Mouse (Mus musculus): ENCODE measurements around the gene Selenon. TPM values are rescaled to one million over a fixed set of nuclear protein-coding genes. Genes with fewer than 3 reads are reported as not detected.

Gene Selenon
- total and polyA plus RNA-seq, 3 experiments = 0.27 to 1.0 (median 0.64) TPM

DNA sequence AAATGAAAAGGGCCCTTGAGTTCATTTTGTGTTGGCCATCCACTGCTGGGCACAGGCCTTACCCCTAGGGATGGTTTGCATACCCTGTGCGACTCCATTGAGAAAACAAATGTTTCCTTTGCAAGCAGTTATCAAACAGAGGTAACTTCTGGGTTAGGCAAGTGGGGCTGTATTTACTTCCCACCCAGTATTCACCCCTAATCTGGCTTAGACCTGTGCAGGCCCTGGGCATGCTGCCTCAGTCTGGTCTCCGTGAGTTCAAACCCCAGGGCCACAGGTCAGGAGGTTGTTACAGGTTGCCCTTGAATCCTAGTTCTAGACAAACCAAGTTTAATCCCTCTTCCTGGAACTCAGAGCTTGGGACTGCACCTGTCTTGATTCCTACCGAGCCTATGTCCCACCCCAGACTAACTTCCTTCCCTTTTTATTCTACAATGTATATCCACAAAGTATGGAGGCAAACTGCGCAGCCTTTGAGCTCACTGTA, 46.6 kb downstream of the Selenon start:
- Histone ChIP-seq H3K27me3 (replicated peaks) (no peaks in the 10 kb centered on the region), H3K4me1 (ENCODE audit: control insufficient read depth in 1 of 2, insufficient read depth in 2 of 2) (no peaks in the 10 kb centered on the region), H3K4me2 (ENCODE audit: insufficient read depth, low read depth, poor library complexity, severe bottlenecking) (no peak overlapping the region), H3K27ac (ENCODE audit: insufficient read depth, low read depth) (no peak overlapping the region), H3K9me3 (replicated peaks; ENCODE audit: low read length) (no peaks in the 10 kb centered on the region), H3K9ac (ENCODE audit: insufficient read depth, low read depth) (no peak overlapping the region), H3K4me3 (replicated peaks in 1 of 3; ENCODE audit: low read depth in 2 of 3, low read length in 2 of 3, poor library complexity in 1 of 3) (no peak overlapping the region), H3K79me2 (replicated peaks; ENCODE audit: control insufficient read depth, extremely low read depth, insufficient read depth, poor library complexity, severe bottlenecking) (no peaks in the 10 kb centered on the region), H3K36me3 (replicated peaks in 1 of 2; ENCODE audit: control insufficient read depth in 1 of 2, insufficient read depth in 1 of 2, low read length in 1 of 2) (no peaks in the 10 kb centered on the region)
- dilution Hi-C loops (cut with MboI; ENCODE audit: extremely low pct_ligation_motif_present, extremely low pct_unique_long_range_greater_than_20kb, low sequenced_read_pairs) = no loop called here
- DNase-seq (ENCODE audit: extremely low read depth) = no peak
- TF ChIP-seq JUN (IDR thresholded peaks at IDR 0.05; ENCODE audit: insufficient read depth, low read depth, low read length) (no peak), MEF2A (IDR thresholded peaks at IDR 0.05; ENCODE audit: borderline replicate concordance, low read depth, low read length) (no peak), ZMIZ1 (IDR thresholded peaks at IDR 0.05; ENCODE audit: low read depth, low read length) (no peak), MYC (IDR thresholded peaks at IDR 0.05; ENCODE audit: low read depth, low read length) (no peak), SIN3A (IDR thresholded peaks at IDR 0.05; ENCODE audit: low read length) (no peak), PAX5 (IDR thresholded peaks at IDR 0.05; ENCODE audit: low read length) (no peak), EP300 (IDR thresholded peaks at IDR 0.05; ENCODE audit: low read length) (no peak), MAFK (IDR thresholded peaks at IDR 0.05; ENCODE audit: insufficient replicate concordance, low read length) (no peak), POLR2AphosphoS2 (IDR thresholded peaks at IDR 0.05; ENCODE audit: low read depth, low read length) (no peak), ETS1 (conservative IDR thresholded peaks at IDR 0.05; ENCODE audit: low read depth, low read length) (no peak), ZC3H11A (IDR thresholded peaks at IDR 0.05; ENCODE audit: low read depth, low read length) (no peak), SMC3 (IDR thresholded peaks at IDR 0.05; ENCODE audit: low read depth, low read length) (no peak), MAX (IDR thresholded peaks at IDR 0.05; ENCODE audit: low read length) (no peak), NRF1 (IDR thresholded peaks at IDR 0.05; ENCODE audit: low read depth, low read length) (no peak), RAD21 (IDR thresholded peaks at IDR 0.05; ENCODE audit: low read depth, low read length) (no peak), GABPA (IDR thresholded peaks at IDR 0.05; ENCODE audit: insufficient replicate concordance, low read depth, low read length) (no peak), KAT2A (IDR thresholded peaks at IDR 0.05; ENCODE audit: insufficient replicate concordance, low read length) (no peak), USF1 (IDR thresholded peaks at IDR 0.05; ENCODE audit: low read depth, low read length) (no peak), ZKSCAN1 (IDR thresholded peaks at IDR 0.05; ENCODE audit: borderline replicate concordance, low read depth, low read length) (no peak), HCFC1 (IDR thresholded peaks at IDR 0.05; ENCODE audit: low read depth, low read length) (no peak)
- in situ Hi-C loops (cut with MboI; ENCODE audit: low pct_ligation_motif_present, low pct_unique_long_range_greater_than_20kb, low sequenced_read_pairs) = no loop called here

GRCm38 (mm10) chr4:134503686-134504357, 48.1 kb downstream of the Selenon start:
- no peak overlapping the region for H3K9ac ChIP-seq (ENCODE audit: insufficient read depth, low read depth)
- no peak overlapping the region for H3K27ac ChIP-seq (ENCODE audit: insufficient read depth, low read depth)
- peaks cover 2% of the 10 kb centered on the region for H3K27me3 ChIP-seq (replicated peaks)
- no peaks in the 10 kb centered on the region for H3K36me3 ChIP-seq (replicated peaks in 1 of 2; ENCODE audit: control insufficient read depth in 1 of 2, insufficient read depth in 1 of 2, low read length in 1 of 2)
- H3K4me3 ChIP-seq (replicated peaks in 1 of 3; ENCODE audit: low read depth in 2 of 3, low read length in 2 of 3, poor library complexity in 1 of 3) = no peak overlapping the region
- TF ChIP-seq NRF1 (IDR thresholded peaks at IDR 0.05; ENCODE audit: low read depth, low read length) = no peak
- TF ChIP-seq MAFK (IDR thresholded peaks at IDR 0.05; ENCODE audit: insufficient replicate concordance, low read length) = no peak
- no peak for TF ChIP-seq ELF1 (IDR thresholded peaks at IDR 0.05; ENCODE audit: low read depth, low read length)
- no peak for TF ChIP-seq ZNF384 (IDR thresholded peaks at IDR 0.05; ENCODE audit: low read depth, low read length)
- TF ChIP-seq PAX5 (IDR thresholded peaks at IDR 0.05; ENCODE audit: low read length) = no peak
- no peak for TF ChIP-seq USF1 (IDR thresholded peaks at IDR 0.05; ENCODE audit: low read depth, low read length)
- H3K9me3 ChIP-seq (replicated peaks; ENCODE audit: low read length) = no peaks in the 10 kb centered on the region
- no peaks in the 10 kb centered on the region for H3K79me2 ChIP-seq (replicated peaks; ENCODE audit: control insufficient read depth, extremely low read depth, insufficient read depth, poor library complexity, severe bottlenecking)
- no peak for DNase-seq (ENCODE audit: extremely low read depth)
- H3K4me1 ChIP-seq (ENCODE audit: control insufficient read depth in 1 of 2, insufficient read depth in 2 of 2) = no peaks in the 10 kb centered on the region
- dilution Hi-C loops (cut with MboI; ENCODE audit: extremely low pct_ligation_motif_present, extremely low pct_unique_long_range_greater_than_20kb, low sequenced_read_pairs) (no loop called here), in situ Hi-C loops (cut with MboI; ENCODE audit: low pct_ligation_motif_present, low pct_unique_long_range_greater_than_20kb, low sequenced_read_pairs) (no loop called here)
- H3K4me2 ChIP-seq (ENCODE audit: insufficient read depth, low read depth, poor library complexity, severe bottlenecking) = no peak overlapping the region
